Mouse (Mus musculus): ENCODE results near the gene Tchhl1. TPM values are rescaled to one million over a fixed set of nuclear protein-coding genes. Genes with fewer than 3 reads are reported as not detected.

Tchhl1 gene
- polyA plus RNA-seq (2012), result not detected in 2 replicates

DNA sequence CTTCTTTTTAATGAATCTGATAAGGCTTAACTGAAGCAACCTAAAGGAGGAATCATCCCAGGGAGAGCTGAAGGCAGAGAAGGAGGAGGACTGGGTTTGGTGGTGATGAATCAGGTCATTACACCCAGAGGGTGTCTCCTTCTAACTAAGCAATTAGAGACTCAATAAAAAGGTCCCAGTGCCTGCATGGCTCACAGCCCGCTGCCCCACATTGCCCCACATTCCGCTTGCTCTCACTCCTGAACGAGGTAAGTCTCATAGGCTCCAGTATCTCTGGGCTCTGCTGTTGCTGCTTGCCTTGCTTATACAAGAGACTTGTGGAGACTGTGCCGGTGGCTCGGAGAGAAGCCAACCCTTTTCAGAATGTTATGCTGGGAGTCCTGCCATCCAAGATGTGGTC lies at the start of gene Tchhl1:
TSS of gene Tchhl1 (plus strand) at position 194 of the 400 bp plus-strand sequence.
- no peak for TF ChIP-seq GATA1 (IDR thresholded peaks at IDR 0.05; ENCODE audit: low read length)

DNA sequence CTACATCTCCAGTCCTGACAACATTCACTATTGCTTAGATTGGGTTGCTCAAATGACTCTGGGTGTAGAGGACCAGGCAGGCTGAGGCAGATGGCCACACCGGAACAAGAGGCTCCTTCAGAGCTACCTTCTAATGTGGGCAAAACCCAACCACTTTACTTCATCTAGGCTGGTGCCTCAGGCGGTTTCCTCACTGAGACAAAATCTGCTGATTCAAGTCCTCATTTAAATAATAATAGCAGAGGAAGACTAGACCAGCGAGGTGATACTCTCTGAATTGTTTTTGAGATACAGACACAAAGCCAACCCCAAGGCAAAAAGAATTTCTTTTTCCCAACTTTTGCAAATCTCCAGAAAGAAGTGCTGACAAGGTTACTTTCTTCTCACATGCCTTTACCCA lies 36.9 kb upstream of the Tchhl1 start:
- no peak for TF ChIP-seq GATA1 (IDR thresholded peaks at IDR 0.05; ENCODE audit: low read length)

DNA sequence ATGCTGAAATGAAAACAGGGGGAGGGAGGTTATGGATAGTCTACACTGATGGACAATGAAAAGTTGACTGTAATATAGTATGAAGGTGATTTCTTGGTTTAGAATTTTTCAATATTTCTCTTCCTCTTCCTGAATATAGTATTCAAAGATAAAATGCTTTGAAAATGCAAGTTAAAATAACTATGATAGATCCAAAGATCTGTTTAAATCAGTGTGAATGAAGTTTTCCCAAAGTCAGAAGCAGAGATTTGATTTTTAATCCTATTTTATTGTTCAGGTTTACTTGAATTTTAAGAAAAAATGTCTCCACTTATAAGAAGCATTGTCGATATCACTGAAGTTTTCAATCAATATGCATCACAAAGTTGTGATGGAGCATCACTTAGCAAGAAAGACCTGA lies 26.5 kb upstream of the Tchhl1 start, which contains the start of gene Tchh:
TSS of gene Tchh (plus strand) at position 301 of the 400 bp plus-strand sequence.
- no peak for TF ChIP-seq GATA1 (IDR thresholded peaks at IDR 0.05; ENCODE audit: low read length)

DNA sequence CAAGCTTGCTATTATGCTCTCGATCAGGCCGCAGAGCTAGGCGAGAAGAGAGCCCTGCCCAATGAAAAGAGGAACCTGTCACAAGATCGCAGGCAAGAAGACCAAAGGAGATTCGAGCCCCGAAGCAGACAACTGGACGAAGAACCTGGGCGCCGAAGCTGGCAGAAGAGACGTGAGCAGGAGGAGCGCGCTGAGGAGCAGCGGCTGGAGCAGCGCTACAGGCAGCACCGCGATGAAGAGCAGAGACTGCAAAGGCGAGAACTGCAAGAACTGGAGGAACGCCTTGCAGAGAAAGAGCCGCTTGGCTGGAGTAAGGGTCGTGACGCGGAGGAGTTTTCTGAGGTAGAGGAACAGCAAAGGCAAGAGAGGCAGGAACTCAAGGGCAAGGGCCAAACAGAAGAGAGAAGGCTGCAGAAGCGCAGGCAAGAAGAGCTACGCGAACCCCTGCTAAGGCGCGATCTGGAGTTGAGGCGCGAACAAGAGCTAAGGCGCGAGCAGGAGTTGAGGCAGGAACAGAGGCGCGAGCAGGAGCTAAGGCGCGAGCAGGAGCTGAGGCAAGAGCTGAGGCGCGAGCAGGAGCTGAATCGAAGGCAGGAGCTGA lies 25.0 kb upstream of the Tchhl1 start:
- no peak for TF ChIP-seq GATA1 (IDR thresholded peaks at IDR 0.05; ENCODE audit: low read length)

DNA sequence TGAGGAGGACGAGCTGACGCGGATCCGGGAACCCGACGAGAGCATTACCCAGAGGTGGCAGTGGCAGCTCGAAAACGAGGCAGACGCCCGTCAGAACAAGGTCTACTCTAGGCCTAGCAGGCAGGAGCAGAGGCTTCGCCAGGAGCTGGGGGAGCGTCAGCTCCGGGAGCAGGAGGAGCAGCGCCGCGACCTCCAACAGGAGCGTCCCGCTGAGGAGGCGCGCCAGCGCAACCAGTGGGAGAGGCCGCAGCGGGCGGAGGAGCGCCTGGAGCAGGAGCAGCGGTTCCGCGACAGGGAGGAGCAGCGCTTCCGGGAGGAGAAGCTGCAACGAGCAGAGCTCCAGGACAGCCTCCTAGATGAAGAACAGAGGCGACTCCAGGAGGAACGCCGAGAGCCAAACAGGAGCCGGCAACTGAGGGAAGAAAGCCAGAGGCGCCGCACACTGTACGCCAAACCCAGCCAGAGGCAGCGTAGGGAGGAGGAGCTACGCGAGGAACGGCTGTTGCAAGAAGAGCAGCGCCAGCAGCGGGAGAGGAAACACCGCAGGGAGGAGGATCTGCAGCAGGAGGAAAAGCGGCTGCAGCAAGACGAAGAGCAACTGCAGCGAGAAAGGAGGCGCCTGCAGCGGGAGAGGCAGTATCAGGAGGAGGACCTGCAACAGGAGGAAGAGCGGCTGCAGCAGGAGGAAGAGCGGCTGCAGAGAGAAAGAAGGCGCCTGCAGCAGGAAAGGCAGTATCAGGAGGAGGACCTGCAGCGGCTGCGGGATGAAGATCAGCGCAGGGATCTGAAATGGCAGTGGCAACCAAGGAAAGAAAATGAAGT lies 24.0 kb upstream of the Tchhl1 start:
- TF ChIP-seq GATA1 (IDR thresholded peaks at IDR 0.05; ENCODE audit: low read length), result no peak

DNA sequence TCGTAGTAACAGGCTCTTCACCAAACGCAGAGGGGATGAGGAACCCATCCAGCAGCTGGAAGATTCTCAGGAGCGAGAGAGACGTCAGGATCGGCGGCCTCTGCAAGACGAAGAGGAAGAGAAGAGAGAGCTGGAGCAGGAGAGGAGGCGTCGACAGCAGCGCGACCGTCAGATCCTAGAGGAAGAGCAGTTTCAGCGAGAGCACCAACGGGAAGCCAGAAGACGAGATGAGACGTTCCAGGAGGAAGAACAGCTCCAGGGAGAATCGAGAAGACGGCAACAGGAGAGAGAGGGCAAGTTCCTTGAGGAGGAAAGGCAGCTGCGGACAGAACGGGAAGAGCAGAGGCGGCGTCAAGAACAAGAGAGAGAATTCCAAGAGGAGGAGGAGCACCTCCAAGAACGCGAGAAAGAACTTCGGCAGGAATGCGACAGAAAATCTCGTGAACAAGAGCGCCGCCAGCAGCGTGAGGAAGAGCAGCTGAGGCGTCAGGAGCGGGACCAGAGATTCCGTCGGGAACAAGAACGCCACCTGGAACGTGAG lies 23.3 kb upstream of the Tchhl1 start:
- TF ChIP-seq GATA1 (IDR thresholded peaks at IDR 0.05; ENCODE audit: low read length), result no peak

DNA sequence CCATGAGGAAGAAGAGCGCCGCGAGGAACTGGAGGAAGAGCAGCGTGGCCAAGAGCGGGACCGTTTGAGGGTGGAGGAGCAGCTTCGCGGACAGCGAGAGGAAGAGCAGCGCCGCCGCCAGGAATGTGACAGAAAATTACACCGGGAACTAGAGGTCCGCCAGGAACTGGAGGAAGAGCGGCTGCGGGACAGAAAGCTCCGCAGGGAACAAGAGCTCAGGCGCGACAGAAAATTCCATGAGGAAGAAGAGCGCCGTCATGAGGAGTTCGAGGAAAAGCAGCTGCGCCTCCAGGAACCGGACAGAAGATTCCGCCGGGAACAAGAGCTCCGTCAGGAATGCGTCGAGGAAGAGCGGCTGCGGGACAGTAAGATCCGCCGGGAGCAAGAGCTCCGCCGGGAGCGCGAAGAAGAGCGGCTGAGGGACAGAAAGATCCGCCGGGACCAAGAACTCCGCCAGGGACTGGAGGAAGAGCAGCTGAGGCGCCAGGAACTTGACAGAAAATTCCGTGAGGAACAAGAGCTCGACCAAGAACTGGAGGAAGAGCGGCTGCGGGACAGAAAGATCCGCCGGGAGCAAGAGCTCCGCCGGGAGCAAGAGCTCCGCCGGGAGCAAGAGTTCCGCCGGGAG lies 22.3 kb upstream of the Tchhl1 start:
- TF ChIP-seq GATA1 (IDR thresholded peaks at IDR 0.05; ENCODE audit: low read length), result no peak

DNA sequence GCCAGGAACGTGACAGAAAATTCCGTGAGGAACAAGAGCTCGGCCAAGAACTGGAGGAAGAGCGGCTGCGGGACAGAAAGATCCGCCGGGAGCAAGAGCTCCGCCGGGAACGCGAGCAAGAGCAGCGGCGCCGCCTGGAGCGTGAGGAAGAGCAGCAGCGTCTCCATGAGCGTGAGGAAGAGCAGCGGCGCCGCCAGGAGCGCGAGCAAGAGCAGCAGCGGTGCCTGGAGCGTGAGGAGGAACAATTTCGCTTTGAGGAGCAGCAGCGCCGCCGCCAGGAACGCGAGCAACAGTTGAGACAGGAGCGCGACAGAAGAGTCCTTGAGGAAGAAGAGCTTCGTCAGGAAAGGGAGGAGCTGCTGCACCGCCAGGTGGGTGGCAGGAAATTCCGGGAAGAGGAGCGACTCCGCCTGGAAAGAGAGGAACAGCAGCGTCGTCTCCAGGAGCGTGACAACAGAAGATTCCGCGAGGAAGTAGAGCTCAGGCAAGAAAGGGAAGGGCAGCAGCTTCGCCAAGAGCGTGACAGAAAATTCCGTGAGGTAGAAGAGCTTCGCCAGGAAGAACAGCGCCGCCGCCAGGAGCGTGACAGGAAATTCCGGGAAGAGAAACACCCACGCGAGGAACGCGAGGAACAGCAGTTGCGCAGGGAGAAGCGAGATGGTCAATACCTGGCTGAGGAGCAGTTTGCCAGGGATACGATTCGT lies 21.3 kb upstream of the Tchhl1 start:
- no peak for TF ChIP-seq GATA1 (IDR thresholded peaks at IDR 0.05; ENCODE audit: low read length)

DNA sequence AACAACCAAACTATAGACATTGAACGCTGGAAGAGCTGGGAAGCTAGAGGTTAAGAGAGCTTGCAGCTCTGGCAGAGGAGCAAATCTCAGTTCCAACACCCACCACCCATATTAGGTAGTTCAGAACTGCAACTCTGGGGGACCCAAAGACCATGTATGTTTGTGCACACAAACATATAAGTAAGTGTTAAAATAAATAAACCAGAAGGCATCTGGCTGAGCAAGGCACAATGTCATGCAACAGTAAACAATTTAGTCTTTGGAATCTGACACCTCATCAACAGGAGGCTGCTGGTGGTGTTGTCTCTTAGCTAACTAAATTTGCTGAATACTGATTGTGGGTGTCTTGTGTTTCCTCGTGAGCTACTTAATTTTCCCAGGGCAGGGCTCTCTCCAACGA lies 2.0 kb upstream of the Tchhl1 start:
- TF ChIP-seq GATA1 (IDR thresholded peaks at IDR 0.05; ENCODE audit: low read length), result no peak

DNA sequence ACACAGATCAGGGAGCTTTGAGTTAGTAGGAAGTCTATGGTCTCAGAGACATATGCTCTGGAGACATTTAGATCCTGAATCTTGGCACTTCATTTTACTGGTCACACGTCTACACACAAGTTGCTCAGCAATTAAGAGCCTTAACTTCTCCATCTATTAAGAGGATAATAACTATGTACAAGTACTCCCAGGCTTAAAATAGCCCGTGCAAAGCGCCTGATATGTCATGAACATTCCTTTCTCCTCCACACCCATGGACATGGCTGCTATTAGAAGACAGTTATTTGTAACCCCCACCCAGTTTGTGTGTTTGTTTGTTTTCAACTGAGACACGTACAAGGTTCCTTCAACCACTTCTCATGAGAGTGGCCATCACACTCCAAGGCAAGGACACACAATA lies 1.4 kb upstream of the Tchhl1 start:
- no peak for TF ChIP-seq GATA1 (IDR thresholded peaks at IDR 0.05; ENCODE audit: low read length)

DNA sequence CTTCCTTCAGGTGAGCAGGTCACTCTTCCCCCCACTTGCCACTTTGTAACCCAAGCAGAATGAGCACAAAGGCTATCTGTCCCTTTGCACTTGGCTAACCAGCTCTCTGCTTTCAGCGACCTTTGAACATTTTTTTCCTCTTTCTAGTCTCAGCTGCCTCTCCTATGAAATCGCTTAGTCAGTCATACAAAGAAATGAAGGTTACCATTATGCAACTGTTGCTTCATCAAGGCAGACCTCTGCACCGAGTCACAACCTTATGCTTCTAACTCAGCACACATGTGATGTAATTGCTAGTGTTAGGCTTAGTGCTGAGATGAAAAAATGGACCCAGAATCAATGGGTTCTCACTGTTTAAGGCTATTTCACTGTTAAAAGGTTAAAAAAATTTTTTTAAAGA lies 1.1 kb downstream of the Tchhl1 start:
- no peak for TF ChIP-seq GATA1 (IDR thresholded peaks at IDR 0.05; ENCODE audit: low read length)

DNA sequence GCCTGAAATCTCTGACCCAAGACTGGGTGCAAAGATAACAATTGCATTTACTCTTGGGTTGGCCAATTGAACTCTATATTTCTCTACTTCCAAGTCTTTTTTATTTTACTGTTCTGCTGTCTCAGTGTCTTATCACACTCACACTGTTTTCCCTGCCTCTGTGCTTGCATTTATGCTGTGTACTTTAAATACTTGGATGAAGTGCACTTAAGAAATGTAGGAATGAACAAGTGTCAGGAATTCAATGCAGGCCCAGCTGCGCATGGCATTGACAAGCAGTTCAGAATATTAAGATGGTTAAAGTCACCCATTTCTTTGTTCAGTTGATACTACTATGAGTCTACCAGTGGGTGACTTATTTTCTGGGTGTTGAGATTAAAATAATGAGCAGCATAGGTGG lies 11.5 kb downstream of the Tchhl1 start:
- TF ChIP-seq GATA1 (IDR thresholded peaks at IDR 0.05; ENCODE audit: low read length), result no peak

DNA sequence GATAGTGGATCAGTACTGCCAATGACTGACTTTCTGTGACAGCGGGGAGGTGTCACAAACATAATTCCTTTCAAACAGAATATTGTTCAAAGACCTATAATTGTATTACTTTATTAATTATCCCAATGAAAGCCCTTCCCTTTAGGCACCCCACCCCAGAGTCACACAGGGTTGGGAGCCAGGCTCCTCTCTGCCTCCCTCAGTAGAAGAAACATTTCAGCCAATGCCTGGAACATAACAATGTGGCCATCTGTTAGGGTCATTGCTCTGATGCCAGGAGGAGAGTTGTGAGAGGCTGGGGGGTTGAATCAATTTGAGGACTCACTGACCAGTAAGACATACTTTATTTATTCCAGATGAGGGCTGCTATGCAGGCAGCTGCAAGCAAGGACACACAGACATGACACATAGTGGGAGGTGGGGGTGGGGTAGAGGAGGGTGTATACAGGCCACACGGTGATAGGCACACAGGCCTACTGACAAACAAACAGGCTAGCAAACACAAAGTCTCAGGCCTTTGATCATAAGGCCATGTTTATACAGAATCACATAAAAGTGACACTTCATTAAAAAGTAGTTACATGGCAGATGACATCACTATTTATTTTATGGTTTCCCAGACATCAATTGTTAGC lies 13.5 kb downstream of the Tchhl1 start:
- TF ChIP-seq GATA1 (IDR thresholded peaks at IDR 0.05; ENCODE audit: low read length), result no peak

DNA sequence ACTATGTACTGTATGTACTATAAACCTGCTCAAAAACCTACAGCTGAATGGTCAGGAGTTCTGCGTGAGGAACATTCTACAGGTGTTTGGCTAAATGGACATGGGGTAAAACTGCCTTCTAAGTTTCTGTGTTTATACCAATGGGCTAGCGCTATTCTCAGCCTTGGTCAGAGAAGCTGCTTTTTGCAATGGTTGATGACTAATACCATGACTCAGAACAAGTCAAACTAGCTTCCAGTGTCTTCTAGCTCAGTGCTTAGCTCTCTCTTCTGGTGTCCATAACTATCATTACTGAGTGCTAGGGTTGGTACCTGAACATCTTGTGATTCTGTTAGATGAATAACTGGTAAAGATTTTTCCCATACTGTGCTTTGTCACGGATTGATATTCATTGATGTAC lies 17.1 kb downstream of the Tchhl1 start:
- no peak for TF ChIP-seq GATA1 (IDR thresholded peaks at IDR 0.05; ENCODE audit: low read length)

DNA sequence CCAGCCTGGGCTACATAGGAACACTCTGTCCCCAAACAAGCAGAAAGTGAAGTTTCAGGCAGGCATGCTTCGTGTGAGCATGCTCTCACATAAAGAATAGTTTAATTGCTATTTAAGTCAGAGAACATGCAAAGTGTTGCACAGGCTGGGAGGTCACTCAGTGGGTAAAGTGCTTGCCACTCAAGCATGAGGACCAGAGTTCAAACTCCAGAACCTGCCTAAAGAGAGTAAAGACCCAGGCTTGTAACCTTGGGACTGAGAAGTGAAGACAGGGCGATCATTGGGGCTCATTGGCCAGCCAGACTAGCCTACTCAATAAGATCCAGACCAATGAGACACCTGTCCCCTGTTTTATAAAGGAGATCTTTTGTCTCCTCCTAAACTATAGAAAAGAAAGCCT lies 20.0 kb downstream of the Tchhl1 start:
- TF ChIP-seq GATA1 (IDR thresholded peaks at IDR 0.05; ENCODE audit: low read length), result no peak

All from G1E-ER4 (cell line).